Mouse (Mus musculus): Measurements from ENCODE around the gene H2-D1. TPM values are rescaled to one million over a fixed set of nuclear protein-coding genes. Genes with fewer than 3 reads are reported as not detected.
"Not testable (repeated sequence)": the region's sequence is repeated elsewhere in the genome, so short reads cannot be mapped to it uniquely, and the experiment has no call there.

The H2-D1 gene
- polyA plus RNA-seq, 1 experiment from 2014 or later = 108 TPM

GRCm38 (mm10) chr17:35226561-35227046 is 35.9 kb upstream of the H2-D1 start:
- Histone ChIP-seq H3K36me3 (ENCODE audit: control insufficient read depth, insufficient read depth, low read length) (peaks cover 35% of the 10 kb centered on the region), H3K27ac (ENCODE audit: low read depth) (no peak overlapping the region), H3K4me2 (ENCODE audit: low read length) (no peak overlapping the region)

DNA sequence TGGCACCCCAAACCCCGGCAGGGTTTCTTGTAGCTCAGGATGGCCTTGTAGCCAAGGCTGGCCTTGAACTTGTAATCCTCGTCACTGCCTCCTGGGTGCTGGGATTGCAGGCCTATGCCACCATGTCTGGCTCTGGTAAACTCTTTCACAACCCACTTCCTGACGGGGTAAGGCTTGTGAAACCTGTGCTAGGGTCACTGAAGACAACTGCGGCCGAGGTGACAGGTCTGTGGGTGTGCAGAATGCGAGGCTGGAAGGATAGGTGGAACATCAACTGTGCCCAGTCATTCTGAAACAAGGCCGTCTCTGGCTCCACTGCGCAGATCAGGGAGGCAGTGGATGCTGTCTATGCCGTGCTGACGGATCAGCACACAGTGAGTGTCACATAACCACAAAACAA is 31.5 kb upstream of the H2-D1 start:
- Histone ChIP-seq H3K4me2 (ENCODE audit: low read length) (no peak overlapping the region), H3K4me1 (replicated peaks; ENCODE audit: control insufficient read depth, insufficient read depth, low read length) (peaks cover 38% of the 10 kb centered on the region), H3K4me3 (ENCODE audit: low read depth, low read length) (no peak overlapping the region), H3K27ac (ENCODE audit: low read depth) (no peak overlapping the region), H3K27me3 (replicated peaks; ENCODE audit: control insufficient read depth, insufficient read depth, low read length) (no peaks in the 10 kb centered on the region), H3K36me3 (ENCODE audit: control insufficient read depth, insufficient read depth, low read length) (peaks cover 27% of the 10 kb centered on the region), H3K9ac (ENCODE audit: low read length) (no peak overlapping the region), H3K9me3 (ENCODE audit: control insufficient read depth, low read length) (no peaks in the 10 kb centered on the region)
- 94% methylated on average over 10 of the region's 10 CpGs for WGBS
- DNase-seq (ENCODE audit: low spot score) (no peak), ATAC-seq (replicated peaks; ENCODE audit: low FRiP score, low TSS enrichment, low read depth) (no peak)

More at GRCm38 (mm10) chr17:35226561-35227046, 35.9 kb upstream of the H2-D1 start:
- no peaks in the 10 kb centered on the region for H3K9me3 ChIP-seq (ENCODE audit: control insufficient read depth, low read length)
- no peak overlapping the region for H3K9ac ChIP-seq (ENCODE audit: low read length)
- H3K4me3 ChIP-seq (ENCODE audit: low read depth, low read length) = no peak overlapping the region
- peaks cover 11% of the 10 kb centered on the region for H3K4me1 ChIP-seq (replicated peaks; ENCODE audit: control insufficient read depth, insufficient read depth, low read length)
- ATAC-seq (replicated peaks; ENCODE audit: low FRiP score, low TSS enrichment, low read depth) (no peak), DNase-seq (ENCODE audit: low spot score) (no peak)
- WGBS = 78% methylated on average over 14 of the region's 14 CpGs
- H3K27me3 ChIP-seq (replicated peaks; ENCODE audit: control insufficient read depth, insufficient read depth, low read length) = no peaks in the 10 kb centered on the region

GRCm38 (mm10) chr17:35232043-35232442 is 30.5 kb upstream of the H2-D1 start:
- Histone ChIP-seq H3K27ac (ENCODE audit: low read depth) (peak overlapping the region; percentile 96; the same call in 1 of the 2 replicates), H3K4me1 (replicated peaks; ENCODE audit: control insufficient read depth, insufficient read depth, low read length) (peaks cover 42% of the 10 kb centered on the region), H3K9me3 (ENCODE audit: control insufficient read depth, low read length) (no peaks in the 10 kb centered on the region), H3K27me3 (replicated peaks; ENCODE audit: control insufficient read depth, insufficient read depth, low read length) (no peaks in the 10 kb centered on the region), H3K36me3 (ENCODE audit: control insufficient read depth, insufficient read depth, low read length) (peaks cover 27% of the 10 kb centered on the region), H3K9ac (ENCODE audit: low read length) (no peak overlapping the region), H3K4me3 (ENCODE audit: low read depth, low read length) (no peak overlapping the region), H3K4me2 (ENCODE audit: low read length) (peak overlapping the region; percentile 15; the same call in 1 of the 2 replicates)
- no peak for ATAC-seq (replicated peaks; ENCODE audit: low FRiP score, low TSS enrichment, low read depth)
- peak; percentile 97 for DNase-seq (ENCODE audit: low spot score)
- 19% methylated on average over 12 of the region's 12 CpGs for WGBS

- Histone ChIP-seq H3K4me3 (ENCODE audit: low read depth, low read length) (no peak overlapping the region), H3K9ac (ENCODE audit: low read length) (no peak overlapping the region), H3K4me1 (replicated peaks; ENCODE audit: control insufficient read depth, insufficient read depth, low read length) (peaks cover 42% of the 10 kb centered on the region), H3K36me3 (ENCODE audit: control insufficient read depth, insufficient read depth, low read length) (peaks cover 27% of the 10 kb centered on the region), H3K27ac (ENCODE audit: low read depth) (peak overlapping the region; percentile 96), H3K4me2 (ENCODE audit: low read length) (peak overlapping the region; percentile 84; the same call in 1 of the 2 replicates), H3K27me3 (replicated peaks; ENCODE audit: control insufficient read depth, insufficient read depth, low read length) (no peaks in the 10 kb centered on the region), H3K9me3 (ENCODE audit: control insufficient read depth, low read length) (no peaks in the 10 kb centered on the region)
- 57% methylated on average over 5 of the region's 5 CpGs for WGBS
- no peak for ATAC-seq (replicated peaks; ENCODE audit: low FRiP score, low TSS enrichment, low read depth)
- DNase-seq (ENCODE audit: low spot score) = no peak
Observed at GRCm38 (mm10) chr17:35232659-35233058, 29.9 kb upstream of the H2-D1 start.

DNA sequence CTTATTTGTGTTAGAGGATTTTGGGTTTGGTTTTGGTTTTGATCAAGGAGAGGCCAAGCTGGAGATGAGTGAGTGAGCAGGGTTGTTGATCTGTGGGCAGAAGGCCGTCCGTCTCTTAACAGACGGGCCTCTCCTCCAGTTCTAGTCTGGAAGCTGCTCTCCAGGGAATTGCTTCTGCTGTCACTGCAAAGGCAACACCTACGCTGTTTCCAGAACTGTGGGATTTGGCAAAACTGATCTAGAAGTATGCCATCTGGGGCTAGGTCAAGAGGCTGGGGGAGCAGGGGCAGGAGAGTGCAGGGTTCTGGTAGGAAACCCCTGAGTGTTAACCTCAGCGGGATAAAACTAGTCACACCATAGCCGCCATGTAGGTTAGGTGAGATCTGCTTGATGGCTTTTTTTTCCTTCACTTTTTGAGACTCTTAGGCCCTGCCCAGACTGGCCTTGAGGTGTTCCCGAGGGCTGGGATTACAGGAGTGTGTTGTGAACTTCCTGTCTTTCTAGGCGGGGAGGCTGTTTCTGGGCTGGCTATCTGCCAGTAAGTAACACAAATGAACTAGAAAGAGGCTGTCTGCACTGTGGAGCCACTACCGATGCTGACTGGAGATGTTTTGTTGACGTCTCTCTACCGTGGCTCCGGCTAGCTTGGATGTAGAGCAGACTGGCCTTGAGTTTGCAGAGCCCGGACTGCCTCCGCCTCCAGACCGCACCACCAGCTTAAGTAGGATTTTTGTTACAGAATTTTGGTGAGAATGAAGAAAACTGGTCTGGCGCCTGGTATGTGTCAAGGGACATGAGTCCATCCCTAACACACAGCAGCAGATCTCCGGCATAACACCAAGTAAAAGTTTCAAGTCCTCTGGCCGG is 29.2 kb upstream of the H2-D1 start, which contains the start of gene Atp6v1g2:
Gene Atp6v1g2 (plus strand): TSS at position 547 of the 867 bp plus-strand sequence.
- Histone ChIP-seq H3K27ac (ENCODE audit: low read depth) (peak within 1 kb of the TSS; percentile 96), H3K9ac (ENCODE audit: low read length) (peak within 1 kb of the TSS; percentile 73), H3K4me1 (replicated peaks; ENCODE audit: control insufficient read depth, insufficient read depth, low read length) (peaks cover 42% of the 10 kb centered on the region), H3K27me3 (replicated peaks; ENCODE audit: control insufficient read depth, insufficient read depth, low read length) (no peaks in the 10 kb centered on the region), H3K4me2 (ENCODE audit: low read length) (peak within 1 kb of the TSS; percentile 84), H3K9me3 (ENCODE audit: control insufficient read depth, low read length) (no peaks in the 10 kb centered on the region), H3K4me3 (ENCODE audit: low read depth, low read length) (peak within 1 kb of the TSS; percentile 59), H3K36me3 (ENCODE audit: control insufficient read depth, insufficient read depth, low read length) (peaks cover 25% of the 10 kb centered on the region)
- 39% methylated on average over 18 of the region's 18 CpGs for WGBS
- DNase-seq (ENCODE audit: low spot score) = no peak
- 0 out of 2 replicates have a peak, but pooled peaks have one; percentile 2 for ATAC-seq (replicated peaks; ENCODE audit: low FRiP score, low TSS enrichment, low read depth)

DNA sequence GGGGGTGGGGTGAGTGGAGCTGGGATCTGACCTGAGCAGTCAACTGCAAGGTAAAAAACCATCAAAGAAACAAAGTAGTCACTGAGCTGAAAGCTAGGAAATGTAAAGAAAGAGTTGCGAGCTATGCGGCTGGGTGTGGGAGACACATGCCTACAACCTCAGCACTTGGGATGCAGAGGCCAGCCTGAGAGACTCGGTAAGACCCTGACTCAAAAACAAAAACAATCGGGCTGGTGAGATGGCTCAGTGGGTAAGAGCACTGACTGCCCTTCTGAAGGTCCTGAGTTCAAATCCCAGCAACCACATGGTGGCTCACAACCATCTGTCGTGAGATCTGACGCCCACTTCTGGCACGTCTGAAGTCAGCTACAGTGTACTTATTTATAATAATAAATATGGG is 28.4 kb upstream of the H2-D1 start:
- not testable (repeated sequence) for H3K9ac ChIP-seq (ENCODE audit: low read length)
- peaks cover 42% of the 10 kb centered on the region for H3K4me1 ChIP-seq (replicated peaks; ENCODE audit: control insufficient read depth, insufficient read depth, low read length)

DNA sequence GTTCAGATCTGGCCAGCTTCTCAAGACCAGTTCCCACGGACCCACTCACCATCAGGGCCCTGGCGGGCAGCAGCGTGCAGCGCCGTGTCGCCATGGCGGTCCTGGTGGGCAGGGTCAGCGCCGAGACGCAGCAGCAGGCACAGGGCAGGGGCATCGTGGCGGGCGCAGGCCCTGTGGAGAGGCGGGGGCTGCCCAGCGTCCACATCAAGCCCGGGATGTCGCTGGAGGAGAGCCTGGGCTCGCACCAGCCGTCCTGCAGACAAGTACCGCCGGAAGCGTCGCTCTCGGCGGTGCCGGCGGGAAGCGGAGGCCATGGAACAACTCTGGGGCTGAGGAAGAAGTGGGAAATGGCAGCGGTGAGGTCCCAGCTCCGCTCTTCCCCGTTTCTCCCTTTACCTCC is 27.6 kb upstream of the H2-D1 start:
- Histone ChIP-seq H3K9me3 (ENCODE audit: control insufficient read depth, low read length) (no peaks in the 10 kb centered on the region), H3K4me3 (ENCODE audit: low read depth, low read length) (peak overlapping the region; percentile 59), H3K9ac (ENCODE audit: low read length) (peak overlapping the region; percentile 73), H3K27ac (ENCODE audit: low read depth) (peak overlapping the region; percentile 96), H3K4me2 (ENCODE audit: low read length) (peak overlapping the region; percentile 84), H3K27me3 (replicated peaks; ENCODE audit: control insufficient read depth, insufficient read depth, low read length) (no peaks in the 10 kb centered on the region), H3K4me1 (replicated peaks; ENCODE audit: control insufficient read depth, insufficient read depth, low read length) (peaks cover 39% of the 10 kb centered on the region), H3K36me3 (ENCODE audit: control insufficient read depth, insufficient read depth, low read length) (peaks cover 10% of the 10 kb centered on the region; the same call in 1 of the 2 replicates)
- WGBS = 3% methylated on average over 31 of the region's 31 CpGs
- DNase-seq (ENCODE audit: low spot score) (peak; percentile 79), ATAC-seq (replicated peaks; ENCODE audit: low FRiP score, low TSS enrichment, low read depth) (0 out of 2 replicates have a peak, but pooled peaks have one; percentile 2)

More for the DNA sequence above, 28.4 kb upstream of the H2-D1 start:
- WGBS = 86% methylated on average over 7 of the region's 7 CpGs
- Histone ChIP-seq H3K4me2 (ENCODE audit: low read length) (peak overlapping the region; percentile 84), H3K4me3 (ENCODE audit: low read depth, low read length) (peak overlapping the region; percentile 59; the same call in 1 of the 2 replicates), H3K27ac (ENCODE audit: low read depth) (peak overlapping the region; percentile 96), H3K36me3 (ENCODE audit: control insufficient read depth, insufficient read depth, low read length) (peaks cover 18% of the 10 kb centered on the region)
- not testable (repeated sequence) for ATAC-seq (replicated peaks; ENCODE audit: low FRiP score, low TSS enrichment, low read depth); DNase-seq (ENCODE audit: low spot score); H3K9me3 ChIP-seq (ENCODE audit: control insufficient read depth, low read length); H3K27me3 ChIP-seq (replicated peaks; ENCODE audit: control insufficient read depth, insufficient read depth, low read length)

- H3K9ac ChIP-seq (ENCODE audit: low read length) = peak within 1 kb of the TSS; percentile 73
- under 1% methylated on average over 35 of the region's 35 CpGs for WGBS
- peak; percentile 79 for ATAC-seq (replicated peaks; ENCODE audit: low FRiP score, low TSS enrichment, low read depth)
Observed at GRCm38 (mm10) chr17:35235614-35236389, 26.7 kb upstream of the H2-D1 start, which contains the start of gene Nfkbil1. Gene Nfkbil1, minus strand, starts transcription at chr17:35235792.

More at GRCm38 (mm10) chr17:35235614-35236389, 26.7 kb upstream of the H2-D1 start, which contains the start of gene Nfkbil1:
- H3K27me3 ChIP-seq (replicated peaks; ENCODE audit: control insufficient read depth, insufficient read depth, low read length) = no peaks in the 10 kb centered on the region
- H3K4me1 ChIP-seq (replicated peaks; ENCODE audit: control insufficient read depth, insufficient read depth, low read length) = peaks cover 41% of the 10 kb centered on the region
- peaks cover 7% of the 10 kb centered on the region; the same call in 1 of the 2 replicates for H3K36me3 ChIP-seq (ENCODE audit: control insufficient read depth, insufficient read depth, low read length)
- peak within 1 kb of the TSS; percentile 84 for H3K4me2 ChIP-seq (ENCODE audit: low read length)
- H3K27ac ChIP-seq (ENCODE audit: low read depth) = peak within 1 kb of the TSS; percentile 96
- no peaks in the 10 kb centered on the region for H3K9me3 ChIP-seq (ENCODE audit: control insufficient read depth, low read length)
- DNase-seq (ENCODE audit: low spot score) = peak; percentile 87
- peak within 1 kb of the TSS; percentile 59 for H3K4me3 ChIP-seq (ENCODE audit: low read depth, low read length)
